Mouse (Mus musculus): ENCODE data around the gene 2610528J11Rik. TPM values are rescaled to one million over a fixed set of nuclear protein-coding genes. Genes with fewer than 3 reads are reported as not detected.

Gene 2610528J11Rik
- total and polyA plus RNA-seq, 3 experiments = not detected

DNA sequence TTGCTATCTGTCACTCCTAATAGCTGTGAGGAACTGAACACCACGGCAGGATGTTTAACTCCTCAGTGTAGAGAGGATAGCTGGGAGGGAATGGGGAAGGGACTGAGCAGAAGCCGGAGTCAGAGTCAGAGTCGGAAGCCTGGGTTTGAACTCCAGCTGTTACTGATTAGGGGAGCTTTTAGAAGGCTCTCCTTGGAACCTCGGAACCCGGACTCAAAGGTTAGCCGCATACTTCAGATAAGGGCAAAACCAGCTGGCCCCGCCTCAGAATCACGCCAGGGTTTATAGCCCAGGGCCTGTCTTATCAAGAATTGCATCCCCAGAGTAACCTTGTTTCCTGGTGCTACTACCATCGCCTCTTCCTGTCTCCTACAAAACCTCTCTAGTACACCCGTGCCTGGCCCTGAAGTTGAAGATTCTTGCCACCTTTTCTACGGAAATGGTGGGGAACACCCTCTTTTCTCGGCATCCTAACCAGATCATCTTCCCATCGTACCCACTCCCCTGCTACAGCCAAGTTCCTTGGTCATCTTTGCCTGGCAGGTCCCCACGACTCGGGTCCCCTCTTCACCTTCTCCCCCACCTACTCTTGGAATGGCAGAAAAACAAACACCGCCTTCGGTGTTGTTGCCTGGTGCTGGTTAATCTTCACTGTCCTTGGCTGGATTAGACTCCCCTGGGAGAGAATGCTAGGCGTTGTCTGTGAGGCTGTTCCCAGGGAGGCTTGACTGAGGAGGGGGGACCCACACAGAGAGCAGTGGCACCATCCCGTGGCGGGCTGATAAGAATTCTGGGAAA lies 9.9 kb upstream of the 2610528J11Rik start:
- dilution Hi-C loops (cut with MboI; ENCODE audit: extremely low pct_ligation_motif_present, extremely low pct_unique_long_range_greater_than_20kb, low sequenced_read_pairs) = no loop called here
- Histone ChIP-seq H3K4me1 (ENCODE audit: control insufficient read depth in 1 of 2, insufficient read depth in 2 of 2) (peaks cover 0 to 2% of the 10 kb centered on the region in 2 experiments; a peak in 1 of 4 replicates), H3K4me2 (ENCODE audit: insufficient read depth, low read depth, poor library complexity, severe bottlenecking) (no peak overlapping the region), H3K79me2 (replicated peaks; ENCODE audit: control insufficient read depth, extremely low read depth, insufficient read depth, poor library complexity, severe bottlenecking) (no peaks in the 10 kb centered on the region), H3K27ac (ENCODE audit: insufficient read depth, low read depth) (no peak overlapping the region), H3K4me3 (replicated peaks in 1 of 3; ENCODE audit: low read depth in 2 of 3, low read length in 2 of 3, poor library complexity in 1 of 3) (no peak overlapping the region), H3K27me3 (replicated peaks) (peaks cover 76% of the 10 kb centered on the region), H3K36me3 (replicated peaks in 1 of 2; ENCODE audit: control insufficient read depth in 1 of 2, insufficient read depth in 1 of 2, low read length in 1 of 2) (no peaks in the 10 kb centered on the region), H3K9me3 (replicated peaks; ENCODE audit: low read length) (no peaks in the 10 kb centered on the region), H3K9ac (ENCODE audit: insufficient read depth, low read depth) (no peak overlapping the region)
- no peak for TF ChIP-seq NRF1 (IDR thresholded peaks at IDR 0.05; ENCODE audit: low read depth, low read length)
- TF ChIP-seq ELF1 (IDR thresholded peaks at IDR 0.05; ENCODE audit: low read depth, low read length) = no peak
- TF ChIP-seq GABPA (IDR thresholded peaks at IDR 0.05; ENCODE audit: insufficient replicate concordance, low read depth, low read length) = no peak
- no peak for TF ChIP-seq CHD1 (IDR thresholded peaks at IDR 0.05; ENCODE audit: low read depth, low read length)
- TF ChIP-seq RAD21 (IDR thresholded peaks at IDR 0.05; ENCODE audit: low read depth, low read length) = no peak
- in situ Hi-C loops (cut with MboI; ENCODE audit: low pct_ligation_motif_present, low pct_unique_long_range_greater_than_20kb, low sequenced_read_pairs) = no loop called here
- DNase-seq (ENCODE audit: extremely low read depth) = no peak

DNA sequence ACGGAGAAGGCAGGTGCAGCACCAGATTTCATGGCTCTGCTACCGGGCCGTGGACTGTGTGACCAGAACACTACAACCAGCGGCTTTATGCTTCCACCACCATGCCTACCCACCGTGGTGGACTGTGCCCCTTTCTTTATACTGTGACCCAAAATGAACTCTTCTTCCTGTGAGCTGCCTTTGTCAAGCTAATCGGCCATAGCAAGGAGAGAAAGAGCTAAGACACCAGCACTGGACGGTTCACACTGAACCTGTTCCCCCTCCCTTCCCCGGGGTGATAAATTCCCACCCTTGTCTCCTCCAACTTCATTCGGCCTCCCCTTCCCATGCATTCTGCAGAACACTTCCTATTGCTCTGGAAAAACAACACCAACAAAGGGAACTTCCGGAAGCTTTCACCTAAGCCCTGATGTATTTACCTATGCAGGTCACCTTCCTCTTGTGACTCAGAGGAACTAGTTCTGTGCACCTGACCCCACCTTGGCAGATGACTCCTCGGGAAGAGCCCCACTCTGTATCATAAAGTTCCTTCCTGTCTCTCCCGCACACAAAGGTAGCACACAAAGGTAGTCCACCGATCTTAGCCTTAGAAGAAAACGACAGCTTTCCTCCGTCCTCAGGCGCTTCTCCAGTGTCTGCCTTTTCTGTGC lies 9.2 kb upstream of the 2610528J11Rik start:
- dilution Hi-C loops (cut with MboI; ENCODE audit: extremely low pct_ligation_motif_present, extremely low pct_unique_long_range_greater_than_20kb, low sequenced_read_pairs) = no loop called here
- TF ChIP-seq UBTF (IDR thresholded peaks at IDR 0.05; ENCODE audit: low read depth, low read length) (no peak), CHD2 (IDR thresholded peaks at IDR 0.05; ENCODE audit: low read length) (no peak), MAFK (IDR thresholded peaks at IDR 0.05; ENCODE audit: insufficient replicate concordance, low read length) (no peak), CTCF (conservative IDR thresholded peaks at IDR 0.05 in 1 of 2, IDR thresholded peaks at IDR 0.05 in 1 of 2; ENCODE audit: low read depth in 2 of 2, low read length in 2 of 2) (no peak), TCF12 (IDR thresholded peaks at IDR 0.05; ENCODE audit: low read depth, low read length) (no peak), POLR2AphosphoS2 (IDR thresholded peaks at IDR 0.05; ENCODE audit: low read depth, low read length) (no peak), JUN (IDR thresholded peaks at IDR 0.05; ENCODE audit: insufficient read depth, low read depth, low read length) (no peak), KAT2A (IDR thresholded peaks at IDR 0.05; ENCODE audit: insufficient replicate concordance, low read length) (no peak), ZC3H11A (IDR thresholded peaks at IDR 0.05; ENCODE audit: low read depth, low read length) (no peak), USF1 (IDR thresholded peaks at IDR 0.05; ENCODE audit: low read depth, low read length) (no peak), USF2 (conservative IDR thresholded peaks at IDR 0.05; ENCODE audit: low read depth, low read length) (no peak)
- Histone ChIP-seq H3K4me3 (replicated peaks in 1 of 3; ENCODE audit: low read depth in 2 of 3, low read length in 2 of 3, poor library complexity in 1 of 3) (no peak overlapping the region), H3K36me3 (replicated peaks in 1 of 2; ENCODE audit: control insufficient read depth in 1 of 2, insufficient read depth in 1 of 2, low read length in 1 of 2) (no peaks in the 10 kb centered on the region), H3K9me3 (replicated peaks; ENCODE audit: low read length) (no peaks in the 10 kb centered on the region), H3K4me1 (ENCODE audit: control insufficient read depth in 1 of 2, insufficient read depth in 2 of 2) (peaks cover 0 to 2% of the 10 kb centered on the region in 2 experiments; a peak in 1 of 4 replicates), H3K79me2 (replicated peaks; ENCODE audit: control insufficient read depth, extremely low read depth, insufficient read depth, poor library complexity, severe bottlenecking) (no peaks in the 10 kb centered on the region), H3K4me2 (ENCODE audit: insufficient read depth, low read depth, poor library complexity, severe bottlenecking) (no peak overlapping the region), H3K27ac (ENCODE audit: insufficient read depth, low read depth) (no peak overlapping the region), H3K9ac (ENCODE audit: insufficient read depth, low read depth) (no peak overlapping the region), H3K27me3 (replicated peaks) (peaks cover 76% of the 10 kb centered on the region)
- no peak for DNase-seq (ENCODE audit: extremely low read depth)
- in situ Hi-C loops (cut with MboI; ENCODE audit: low pct_ligation_motif_present, low pct_unique_long_range_greater_than_20kb, low sequenced_read_pairs) = no loop called here
